22 mouse cellular contexts compared by ENCODE assay signal in the genomic region with DNA sequence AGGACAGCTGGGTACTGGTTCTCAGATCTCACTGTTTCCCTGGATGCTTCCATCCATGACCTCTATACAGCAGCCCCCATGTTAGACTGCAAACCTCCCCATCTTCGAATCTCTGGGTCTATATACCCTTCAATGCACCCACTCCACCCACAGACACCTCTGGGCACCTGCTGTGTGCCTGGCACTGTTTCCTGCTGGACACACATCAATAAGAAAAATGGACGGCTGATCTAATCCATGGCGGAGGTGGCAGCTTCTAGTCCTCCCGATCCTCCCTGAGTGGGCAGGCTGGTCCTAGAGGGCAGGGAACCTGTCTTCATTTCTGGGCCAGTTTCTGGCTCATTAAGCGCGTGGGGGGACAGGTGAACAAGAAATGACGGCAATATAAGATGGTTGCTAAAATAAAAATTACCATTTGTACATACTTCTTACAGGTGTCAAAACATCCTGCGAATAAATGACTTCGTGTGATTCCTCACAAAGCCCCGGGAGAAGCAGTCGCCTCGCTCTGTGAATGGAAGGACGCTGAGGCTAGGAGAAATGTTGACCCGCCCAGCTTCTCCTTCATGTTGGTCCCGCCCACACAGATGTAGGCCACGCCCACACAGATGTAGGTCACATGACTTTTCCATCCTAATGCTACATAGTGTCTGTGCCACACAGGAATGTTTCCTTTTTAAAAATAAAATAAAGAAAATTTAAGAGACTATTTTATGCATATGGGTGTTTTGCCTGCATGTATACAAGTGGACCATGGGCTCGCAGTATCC. TPM values are rescaled to one million over a fixed set of nuclear protein-coding genes. Genes with fewer than 3 reads are reported as not detected.
DNase-seq lines count a peak whose midpoint lies in the region; ATAC-seq and TF ChIP-seq lines count a peak whose summit lies in the region.
"Had no signal": no experiment of that assay in that cellular context is flagged by ENCODE, and none has a peak within 500 bp of the region (broad histone marks: within the 10 kb centered on the region; RNA-seq: fewer than 3 reads in every experiment).

No protein-coding gene starts in this region.

- peak; percentile 84 to 85 for DNase-seq in cerebellum, postnatal 14 days
- no peak for DNase-seq in cerebellum, adult 9-11 months
- no peak for DNase-seq in layer of hippocampus, adult 2 months (ENCODE audit: low spot score in 2 of 2)
- no peak for DNase-seq in layer of hippocampus, adult 9-11 months
- DNase-seq in ZHBTc4 (ENCODE audit: low read depth, low spot score) = peak; percentile 84
- no peak for DNase-seq in midbrain, postnatal 0 days (ENCODE audit: low spot score)
- DNase-seq in kidney, postnatal 25 days = no peak
- DNase-seq: gastrocnemius, postnatal 10 days; heart, postnatal 10 days; lung, adult 2 months; lung, postnatal 36 days; right cerebral cortex, postnatal 14 days; thymus, postnatal 4 days had no signal

- H3K27ac ChIP-seq in layer of hippocampus, adult 2 months = peak overlapping the region; percentile 88
- H3K27ac ChIP-seq in midbrain, postnatal 0 days (ENCODE audit: low read depth, low read length) = peak overlapping the region; percentile 32; the same call in 1 of the 2 replicates
- H3K27ac ChIP-seq: heart, adult 2 months; limb, embryonic 10.5 days; midbrain, embryonic 12.5 days; stomach, postnatal 0 days had no signal

- H3K9ac ChIP-seq in midbrain, postnatal 0 days (replicated peaks; ENCODE audit: low read length, poor library complexity, severe bottlenecking) = no peak overlapping the region
- H3K9ac ChIP-seq: midbrain, embryonic 12.5 days had no signal

- no peak overlapping the region for H3K4me3 ChIP-seq in layer of hippocampus, adult 2 months
- H3K4me3 ChIP-seq in midbrain, postnatal 0 days (ENCODE audit: low read depth, low read length) = no peak overlapping the region
- H3K4me3 ChIP-seq: heart, adult 2 months; limb, embryonic 10.5 days; midbrain, embryonic 12.5 days had no signal

- H3K9me3 ChIP-seq in midbrain, postnatal 0 days (ENCODE audit: low read length) = no peaks in the 10 kb centered on the region
- H3K9me3 ChIP-seq: limb, embryonic 10.5 days; midbrain, embryonic 12.5 days had no signal

- H3K27me3 ChIP-seq in midbrain, postnatal 0 days (ENCODE audit: insufficient read depth, low read length) = no peaks in the 10 kb centered on the region
- H3K27me3 ChIP-seq: midbrain, embryonic 12.5 days had no signal

- no peak for TF ChIP-seq CTCF in layer of hippocampus, adult 2 months (conservative IDR thresholded peaks at IDR 0.05)
- no peak for TF ChIP-seq CTCF in midbrain, postnatal 0 days (IDR thresholded peaks at IDR 0.05)

- no peaks in the 10 kb centered on the region for H3K36me3 ChIP-seq in midbrain, postnatal 0 days (ENCODE audit: insufficient read depth, low read length)
- H3K36me3 ChIP-seq: limb, embryonic 10.5 days; midbrain, embryonic 12.5 days had no signal

- ATAC-seq in midbrain, postnatal 0 days (ENCODE audit: low FRiP score) = no peak
- ATAC-seq: activated CD4-positive, CD25-positive, alpha-beta regulatory T cell, adult 4 months; inflammation-experienced regulatory T-cells, adult 6 months had no signal

- 66% methylated on average over 17 of the region's 17 CpGs for WGBS in midbrain, postnatal 0 days

- H3K4me2 ChIP-seq in midbrain, postnatal 0 days (ENCODE audit: low read depth, low read length, poor library complexity, severe bottlenecking) = no peak overlapping the region
- H3K4me2 ChIP-seq: liver, embryonic 11.5 days; midbrain, embryonic 12.5 days had no signal

- H3K4me1 ChIP-seq in midbrain, postnatal 0 days (ENCODE audit: insufficient read depth, low read length) = peaks cover 6% of the 10 kb centered on the region; the same call in 1 of the 2 replicates
- H3K4me1 ChIP-seq: midbrain, embryonic 12.5 days had no signal

RNA-seq across cellular contexts. Expression of a gene that starts 13.4 kb away (rescaled TPM):
- not detected for total RNA-seq in layer of hippocampus, adult 2 months (2021)
- total RNA-seq in midbrain, postnatal 0 days (2014; rRNA removed) = 0.44 TPM in 1 of 2 replicates, not detected in the other
- 0.54 and 0.57 TPM in 2 replicates for polyA plus RNA-seq in midbrain, postnatal 0 days (2015; fragmentation: Nextera tagmentation; extraction: Ambion mirVana)
- total RNA-seq: adrenal gland, postnatal 14 days; heart, postnatal 10 days had no signal
- polyA plus RNA-seq: activated CD4-positive, CD25-positive, alpha-beta regulatory T cell, adult 4 months; inflammation-experienced regulatory T-cells, adult 6 months had no signal

RNA-seq across cellular contexts. Expression of a gene that starts 25.7 kb away (rescaled TPM):
- total RNA-seq in layer of hippocampus, adult 2 months (2021) = 1 to 10 TPM; 1.9 to 2.1 TPM
- 5.4 and 9.6 TPM in 2 replicates for total RNA-seq in midbrain, postnatal 0 days (2014; rRNA removed)
- 3.5 and 4.3 TPM in 2 replicates for polyA plus RNA-seq in midbrain, postnatal 0 days (2015; fragmentation: Nextera tagmentation; extraction: Ambion mirVana)
- polyA plus RNA-seq: activated CD4-positive, CD25-positive, alpha-beta regulatory T cell, adult 4 months; inflammation-experienced regulatory T-cells, adult 6 months had no signal

RNA-seq across cellular contexts. Expression of a gene that starts 46.2 kb away (rescaled TPM):
- total RNA-seq in layer of hippocampus, adult 2 months (2021) = 1 to 10 TPM; 1.6 to 2.3 TPM
- 0.33 and 1.9 TPM in 2 replicates for total RNA-seq in midbrain, postnatal 0 days (2014; rRNA removed)
- polyA plus RNA-seq in midbrain, postnatal 0 days (2015; fragmentation: Nextera tagmentation; extraction: Ambion mirVana) = 0.06 TPM in 1 of 2 replicates, not detected in the other
- total RNA-seq: gastrocnemius, postnatal 10 days had no signal
- polyA plus RNA-seq: activated CD4-positive, CD25-positive, alpha-beta regulatory T cell, adult 4 months; inflammation-experienced regulatory T-cells, adult 6 months; kidney, embryonic 14.5 days; liver, embryonic 11.5 days had no signal

Comparison
In these comparisons a context has a peak if more than half of its experiments do, and no peak if none do; other contexts are left out.
1. DNase-seq: peak in cerebellum, postnatal 14 days (2 of 2) and ZHBTc4 (single experiment); none in cerebellum, adult 9-11 months (single experiment), layer of hippocampus, adult 2 months (0 of 2), layer of hippocampus, adult 9-11 months (single experiment), midbrain, postnatal 0 days (single experiment) and kidney, postnatal 25 days (0 of 2).